Mouse (Mus musculus): ENCODE data around the gene Hist1h4k. TPM values are rescaled to one million over a fixed set of nuclear protein-coding genes. Genes with fewer than 3 reads are reported as not detected.
A peak's percentile ranks its signal among the peaks of the same experiment; 100 is the strongest.
"Not testable (repeated sequence)": the region's sequence is repeated elsewhere in the genome, so short reads cannot be mapped to it uniquely, and the experiment has no call there.

Gene Hist1h4k
- total and polyA plus RNA-seq, 3 experiments, result 19.1 to 3,283 TPM; not detected in 1

- H3K27me3 ChIP-seq (ENCODE audit: control insufficient read depth in 1 of 2, insufficient read depth in 2 of 2, low read length in 2 of 2); H3K79me2 ChIP-seq (ENCODE audit: control insufficient read depth, insufficient read depth, low read length, poor library complexity); H3K4me1 ChIP-seq (ENCODE audit: control insufficient read depth in 1 of 2, insufficient read depth in 2 of 2, low read length in 2 of 2); H3K9me3 ChIP-seq (replicated peaks; ENCODE audit: insufficient read depth, low read length): not testable (repeated sequence)
- Histone ChIP-seq H3K4me3 (ENCODE audit: control insufficient read depth in 1 of 2, insufficient read depth in 1 of 2, low read depth in 2 of 2, low read length in 2 of 2) (peak within 1 kb of the TSS; percentile 14 to 56), H3K27ac (ENCODE audit: control insufficient read depth, low read depth, low read length) (peak within 1 kb of the TSS; percentile 96), H3K9ac (ENCODE audit: control insufficient read depth, low read depth, low read length, poor library complexity, severe bottlenecking) (peak within 1 kb of the TSS; percentile 86), H3K36me3 (ENCODE audit: control insufficient read depth in 1 of 2, insufficient read depth in 2 of 2, low read length in 2 of 2) (peaks cover 0 to 17% of the 10 kb centered on the region in 2 experiments; a peak in 2 of 4 replicates)
- DNase-seq (ENCODE audit: low read depth, low spot score), result peak; percentile 96
- TF ChIP-seq UBTF (IDR thresholded peaks at IDR 0.05; ENCODE audit: borderline replicate concordance, insufficient read depth, low read depth, low read length), result peak; percentile 80; the same call in 1 of the 2 replicates
- TF ChIP-seq POLR2A (IDR thresholded peaks at IDR 0.05; ENCODE audit: control insufficient read depth in 1 of 2, insufficient read depth in 1 of 2, low read depth in 1 of 2, low read length in 2 of 2, poor library complexity in 1 of 2), result peak; percentile 97
- peak; percentile 99 for TF ChIP-seq TBP (IDR thresholded peaks at IDR 0.05; ENCODE audit: low read depth, low read length)
- TF ChIP-seq POLR2AphosphoS5 (IDR thresholded peaks at IDR 0.05; ENCODE audit: borderline replicate concordance, low read depth, low read length), result peak; percentile 86; the same call in 1 of the 2 replicates
Measured at GRCm38 (mm10) chr13:21717397-21718357, 32.6 kb downstream of the Hist1h4k start, which contains the start of gene Hist1h3h. Gene Hist1h3h (plus strand): TSS chr13:21717659.

- not testable (repeated sequence) for H3K79me2 ChIP-seq (ENCODE audit: control insufficient read depth, insufficient read depth, low read length, poor library complexity); H3K27me3 ChIP-seq (ENCODE audit: control insufficient read depth in 1 of 2, insufficient read depth in 2 of 2, low read length in 2 of 2); H3K9me3 ChIP-seq (replicated peaks; ENCODE audit: insufficient read depth, low read length); H3K4me1 ChIP-seq (ENCODE audit: control insufficient read depth in 1 of 2, insufficient read depth in 2 of 2, low read length in 2 of 2)
- peak; percentile 67 for TF ChIP-seq GATA1 (IDR thresholded peaks at IDR 0.05; ENCODE audit: low read depth, low read length)
- peak; percentile 50 to 95 for TF ChIP-seq POLR2A (IDR thresholded peaks at IDR 0.05; ENCODE audit: control insufficient read depth in 1 of 2, insufficient read depth in 1 of 2, low read depth in 1 of 2, low read length in 2 of 2, poor library complexity in 1 of 2)
- TF ChIP-seq POLR2AphosphoS5 (IDR thresholded peaks at IDR 0.05; ENCODE audit: borderline replicate concordance, low read depth, low read length), result peak; percentile 95
- Histone ChIP-seq H3K36me3 (ENCODE audit: control insufficient read depth in 1 of 2, insufficient read depth in 2 of 2, low read length in 2 of 2) (peaks cover 0 to 22% of the 10 kb centered on the region in 2 experiments; a peak in 2 of 4 replicates), H3K4me3 (ENCODE audit: control insufficient read depth in 1 of 2, insufficient read depth in 1 of 2, low read depth in 2 of 2, low read length in 2 of 2) (peak overlapping the region; percentile 12 to 43), H3K27ac (ENCODE audit: control insufficient read depth, low read depth, low read length) (peak overlapping the region; percentile 84), H3K9ac (ENCODE audit: control insufficient read depth, low read depth, low read length, poor library complexity, severe bottlenecking) (peak overlapping the region; percentile 60)
- DNase-seq (ENCODE audit: low read depth, low spot score), result peak; percentile 86
Measured at GRCm38 (mm10) chr13:21716540-21717391, 33.5 kb downstream of the Hist1h4k start.

- TF ChIP-seq POLR2AphosphoS5 (IDR thresholded peaks at IDR 0.05; ENCODE audit: borderline replicate concordance, low read depth, low read length) (peak; percentile 96), TBP (IDR thresholded peaks at IDR 0.05; ENCODE audit: low read depth, low read length) (peak; percentile 99), POLR2A (IDR thresholded peaks at IDR 0.05; ENCODE audit: control insufficient read depth in 1 of 2, insufficient read depth in 1 of 2, low read depth in 1 of 2, low read length in 2 of 2, poor library complexity in 1 of 2) (peak in 1 of 2 experiments; percentile 80; a peak in 3 of 4 replicates)
- peak within 1 kb of the TSS; percentile 60 for H3K9ac ChIP-seq (ENCODE audit: control insufficient read depth, low read depth, low read length, poor library complexity, severe bottlenecking)
- DNase-seq (ENCODE audit: low read depth, low spot score), result peak; percentile 98
- H3K4me3 ChIP-seq (ENCODE audit: control insufficient read depth in 1 of 2, insufficient read depth in 1 of 2, low read depth in 2 of 2, low read length in 2 of 2), result peak within 1 kb of the TSS; percentile 30 to 43
- peak within 1 kb of the TSS; percentile 91 for H3K27ac ChIP-seq (ENCODE audit: control insufficient read depth, low read depth, low read length)
- not testable (repeated sequence) for H3K9me3 ChIP-seq (replicated peaks; ENCODE audit: insufficient read depth, low read length); H3K4me1 ChIP-seq (ENCODE audit: control insufficient read depth in 1 of 2, insufficient read depth in 2 of 2, low read length in 2 of 2); H3K79me2 ChIP-seq (ENCODE audit: control insufficient read depth, insufficient read depth, low read length, poor library complexity); H3K27me3 ChIP-seq (ENCODE audit: control insufficient read depth in 1 of 2, insufficient read depth in 2 of 2, low read length in 2 of 2)
- H3K36me3 ChIP-seq (ENCODE audit: control insufficient read depth in 1 of 2, insufficient read depth in 2 of 2, low read length in 2 of 2), result peaks cover 0 to 24% of the 10 kb centered on the region in 2 experiments; a peak in 2 of 4 replicates
Measured at GRCm38 (mm10) chr13:21715864-21716539, 34.3 kb downstream of the Hist1h4k start, which contains the start of the genes Hist1h2bl and Hist1h2ai. Gene Hist1h2bl (minus strand): TSS chr13:21716143. Gene Hist1h2ai (plus strand): TSS chr13:21716422.
